Mouse (Mus musculus) spleen, postnatal 36 days (tissue): ENCODE results near the gene Gtpbp8.
A peak's percentile ranks its signal among the peaks of the same experiment; 100 is the strongest.

Source experiments
- DNase-seq, 2 experiments: peaks; one replicate each; pipeline ENCODE4 v3.0.0; 2022; ENCODE audit warnings: low spot score in 2 of 2, mixed read lengths in 1 of 2

Gtpbp8 gene

DNA sequence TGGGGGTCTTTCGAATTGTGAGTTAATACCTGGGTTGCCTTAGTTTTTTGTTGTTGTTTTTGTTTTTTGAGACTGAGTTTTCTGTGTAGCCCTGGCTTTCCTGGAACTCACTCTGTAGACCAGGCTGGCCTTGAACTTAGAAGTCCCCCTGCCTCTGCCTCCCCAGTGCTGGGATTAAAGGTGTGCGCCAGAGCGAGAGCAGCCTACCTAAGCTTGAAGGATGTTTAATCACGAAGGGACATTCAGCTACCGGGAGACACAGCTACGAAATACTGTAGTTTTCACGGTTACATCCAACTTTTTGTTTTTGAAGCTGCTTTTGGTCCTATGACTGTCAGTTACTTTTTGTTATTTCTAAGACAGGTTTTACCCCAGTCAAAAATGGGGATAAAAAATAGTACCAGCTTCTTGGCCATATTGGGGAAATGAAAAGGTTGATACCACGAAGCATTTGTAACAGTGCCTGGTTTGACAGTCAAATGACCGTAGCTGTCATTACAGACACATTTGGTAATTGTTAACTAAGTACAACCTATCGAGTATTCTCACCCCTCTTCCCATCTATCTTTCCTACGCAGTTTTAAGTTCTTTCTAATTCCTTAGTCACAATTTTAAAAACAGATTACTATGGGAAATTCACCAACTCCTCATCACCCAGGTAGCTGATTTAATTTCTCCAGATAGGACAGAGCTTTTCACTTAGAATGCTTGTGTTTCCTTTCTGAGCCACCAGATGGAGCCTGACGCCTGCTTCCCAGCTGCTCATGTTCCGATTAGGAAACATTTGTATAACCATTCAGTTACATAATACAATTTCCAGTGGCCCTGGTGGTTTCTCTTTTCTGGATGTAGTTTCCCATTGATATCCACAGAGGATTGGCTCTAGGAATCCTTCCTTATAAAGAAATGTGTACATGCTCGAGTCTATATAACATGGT lies 20.6 kb downstream of the Gtpbp8 start:
- DNase-seq: peak; percentile 61 to 64

DNA sequence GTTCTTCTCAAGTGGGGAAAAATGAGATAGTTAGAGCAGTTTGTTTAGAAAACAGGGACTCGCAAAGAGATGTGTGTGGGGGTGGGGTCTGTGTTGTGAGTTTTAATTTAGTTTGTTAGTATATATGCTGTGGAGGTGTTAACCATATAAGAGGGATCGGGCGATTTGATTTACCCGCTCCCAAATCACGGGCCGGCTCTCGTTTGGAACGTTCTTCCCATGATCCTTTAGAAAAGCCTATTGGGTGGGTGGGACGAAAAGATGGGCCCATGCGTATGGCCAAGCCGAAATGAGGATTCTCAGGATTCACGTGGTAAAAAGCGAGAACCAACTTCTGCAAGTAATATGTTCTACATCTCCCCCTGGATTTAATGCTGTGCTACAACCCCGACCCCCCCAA lies 21.3 kb downstream of the Gtpbp8 start:
- peak in 1 of 2 experiments; percentile 14 for DNase-seq

DNA sequence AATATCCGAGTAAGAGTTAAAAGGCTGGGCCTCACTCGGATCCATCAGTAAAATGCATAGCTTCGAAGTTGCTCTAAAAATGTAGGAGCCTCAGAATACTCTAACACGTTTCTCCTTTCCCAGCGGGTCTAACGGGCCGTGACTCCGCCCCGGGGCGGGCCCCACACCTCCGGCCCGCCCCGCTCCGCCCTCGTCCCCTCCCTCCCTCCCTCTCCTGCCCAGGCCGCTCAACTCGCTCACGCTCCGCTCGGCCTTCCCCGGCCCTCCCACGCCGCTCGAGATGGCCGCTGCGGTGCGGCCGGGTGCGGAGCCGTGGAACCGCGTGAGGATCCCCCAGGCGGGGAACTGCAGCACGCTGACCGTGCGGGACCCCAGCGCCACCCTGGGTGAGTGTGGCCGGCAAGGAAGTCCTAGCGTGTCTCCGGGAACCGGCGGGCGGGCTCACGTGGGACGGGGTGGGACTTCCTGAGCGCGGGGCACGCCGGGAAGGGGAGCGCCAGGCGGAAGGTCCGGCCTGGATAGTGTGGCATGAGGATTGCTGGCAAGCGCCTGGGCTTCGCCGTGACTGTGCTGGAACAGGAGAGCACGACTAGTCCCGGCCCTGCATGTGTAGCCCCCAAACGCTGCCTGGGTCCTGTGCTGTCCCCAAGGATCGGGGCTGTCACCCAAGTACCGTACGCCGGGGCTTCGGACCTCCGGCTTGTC lies 21.9 kb downstream of the Gtpbp8 start, which contains the start of gene Nepro:
Gene Nepro, plus strand, starts transcription at position 219 of the 705 bp plus-strand sequence.
- peak; percentile 90 for DNase-seq

DNA sequence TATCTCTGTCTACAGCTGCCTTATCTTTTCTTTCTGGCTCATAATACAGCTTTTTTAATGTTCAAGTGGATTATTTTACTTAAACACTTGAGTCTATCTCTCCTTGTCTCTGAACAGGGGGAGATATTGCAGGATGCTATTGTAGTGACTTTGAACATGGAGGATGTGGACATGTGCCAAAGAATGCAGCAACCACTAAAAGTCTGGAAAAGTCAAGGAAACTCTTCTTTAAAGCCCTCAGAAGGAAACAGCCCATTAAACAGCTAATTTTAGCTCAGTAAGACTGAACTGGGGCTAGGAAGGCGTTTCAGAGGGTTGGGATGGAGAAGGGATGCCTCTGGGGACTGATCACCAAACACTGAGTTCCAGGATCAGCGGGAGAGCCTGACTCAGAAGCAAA lies 23.5 kb downstream of the Gtpbp8 start:
- no peak for DNase-seq

DNA sequence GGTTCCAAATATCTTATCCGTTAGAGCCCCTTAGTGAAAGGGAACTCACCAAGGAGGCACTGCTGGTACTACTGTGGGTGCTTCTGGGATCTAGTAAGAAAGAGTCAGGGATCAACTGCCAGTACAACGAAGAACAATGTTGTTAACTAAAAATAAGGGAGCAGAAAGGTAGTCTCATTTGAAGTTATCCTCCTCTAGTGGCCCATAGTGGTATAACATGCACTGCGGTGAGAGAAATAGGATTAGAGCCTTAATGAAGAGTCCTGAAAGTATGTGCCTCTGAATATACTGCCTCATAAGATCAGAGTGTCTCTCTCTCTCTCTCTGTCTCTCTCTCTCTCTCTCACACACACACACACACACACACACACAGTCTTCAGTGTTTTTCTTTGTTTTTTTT lies 25.6 kb downstream of the Gtpbp8 start:
- no peak for DNase-seq

DNA sequence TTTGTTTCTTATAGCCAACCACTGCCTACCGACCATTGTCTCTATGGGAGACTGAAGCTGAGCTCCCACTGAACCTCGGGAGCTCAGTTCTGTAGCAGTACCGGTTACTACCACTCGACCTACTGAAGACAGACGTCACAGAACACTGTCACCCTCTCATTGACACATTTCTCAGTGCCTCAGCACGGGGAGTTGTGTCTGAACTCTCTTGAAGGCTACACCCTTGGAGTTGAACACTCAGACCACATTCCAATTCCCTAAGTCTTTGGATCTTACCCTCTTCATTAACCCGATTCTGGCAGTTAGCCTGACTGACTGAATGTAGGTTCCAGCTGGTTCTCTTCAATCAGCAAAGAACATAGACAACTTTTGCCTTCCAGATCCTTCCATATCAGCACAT lies 26.8 kb downstream of the Gtpbp8 start:
- no peak for DNase-seq

DNA sequence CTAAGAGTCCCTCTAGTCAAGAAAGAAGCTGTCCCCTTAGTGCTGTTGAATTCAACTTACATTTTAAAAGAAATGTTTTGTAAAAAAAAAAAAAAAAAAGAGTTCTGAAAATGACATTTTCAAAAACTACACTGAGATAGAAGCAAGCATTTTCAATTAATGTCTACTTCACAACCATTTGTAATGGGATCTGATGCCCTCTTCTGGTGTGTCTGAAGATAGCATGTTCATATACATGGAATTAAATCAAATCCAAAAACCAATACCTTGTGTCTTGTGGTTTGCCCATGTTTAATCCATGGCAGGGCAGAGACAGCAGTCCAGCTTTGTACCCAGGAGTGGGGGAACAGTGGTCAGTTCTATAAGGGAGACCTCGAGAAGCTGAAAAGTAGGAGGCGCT lies 28.3 kb downstream of the Gtpbp8 start:
- no peak for DNase-seq

DNA sequence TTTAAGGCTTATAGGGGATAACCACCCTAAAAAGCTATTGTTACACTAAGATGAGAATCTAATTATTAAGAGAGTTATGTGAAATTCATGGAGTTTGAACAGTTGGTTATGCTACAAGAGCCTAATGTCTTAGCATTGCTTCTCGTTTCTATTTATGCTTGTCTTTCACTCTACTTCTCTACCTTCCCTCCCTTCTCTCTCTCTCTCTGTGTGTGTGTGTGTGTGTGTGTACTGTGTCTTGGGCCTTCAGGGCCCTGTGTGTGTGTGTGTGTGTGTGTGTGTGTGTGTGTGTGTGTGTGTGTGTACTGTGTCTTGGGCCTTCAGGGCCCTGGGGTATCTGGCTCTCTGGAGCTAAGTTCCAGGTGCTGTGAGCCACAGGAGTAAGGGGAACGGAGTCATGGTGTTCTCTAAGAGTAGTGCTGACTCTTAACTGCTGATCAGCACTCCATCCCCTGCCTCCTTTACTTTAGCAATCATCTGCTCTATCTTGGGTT lies 29.0 kb downstream of the Gtpbp8 start:
- no peak for DNase-seq

DNA sequence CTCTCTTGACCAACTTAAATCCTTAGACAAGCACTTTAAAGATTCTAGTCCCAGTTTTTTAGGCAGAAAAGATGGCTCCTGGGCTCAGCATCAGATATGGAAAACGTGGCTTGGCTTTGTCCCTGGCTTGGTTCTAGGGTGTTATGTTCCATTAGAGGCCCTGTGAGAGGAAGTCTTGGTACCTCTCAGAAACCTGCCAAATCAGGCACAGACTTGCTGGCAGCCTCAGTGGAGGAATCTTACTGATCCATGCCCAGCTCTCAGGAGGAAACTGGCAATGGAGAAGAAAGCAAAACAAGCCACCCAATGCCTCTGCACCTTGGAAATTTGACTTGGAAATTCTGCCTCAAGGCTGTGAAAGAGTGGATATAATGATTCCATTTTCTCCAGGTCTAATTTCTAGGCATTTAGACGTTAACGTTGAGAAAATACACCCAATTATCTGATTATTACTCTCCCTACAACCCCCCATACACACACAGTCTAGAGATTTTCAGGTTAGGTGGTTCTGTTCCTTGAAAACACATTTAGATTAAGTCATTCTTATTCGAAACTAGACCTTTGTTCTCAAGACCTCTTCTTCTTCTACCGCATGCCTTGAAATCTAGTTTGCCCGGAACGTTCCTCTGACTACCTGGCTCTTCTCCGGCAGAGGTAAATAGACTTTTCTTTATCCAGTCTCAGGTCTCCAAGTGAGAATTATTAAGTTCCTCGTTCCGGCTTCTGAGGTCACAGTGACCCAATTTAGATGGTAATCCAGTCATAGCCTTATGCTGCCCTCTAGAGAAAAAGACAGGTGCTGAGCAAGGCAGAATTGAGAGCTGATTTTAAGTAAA lies 29.6 kb downstream of the Gtpbp8 start:
- DNase-seq: peak in 1 of 2 experiments; percentile 29

DNA sequence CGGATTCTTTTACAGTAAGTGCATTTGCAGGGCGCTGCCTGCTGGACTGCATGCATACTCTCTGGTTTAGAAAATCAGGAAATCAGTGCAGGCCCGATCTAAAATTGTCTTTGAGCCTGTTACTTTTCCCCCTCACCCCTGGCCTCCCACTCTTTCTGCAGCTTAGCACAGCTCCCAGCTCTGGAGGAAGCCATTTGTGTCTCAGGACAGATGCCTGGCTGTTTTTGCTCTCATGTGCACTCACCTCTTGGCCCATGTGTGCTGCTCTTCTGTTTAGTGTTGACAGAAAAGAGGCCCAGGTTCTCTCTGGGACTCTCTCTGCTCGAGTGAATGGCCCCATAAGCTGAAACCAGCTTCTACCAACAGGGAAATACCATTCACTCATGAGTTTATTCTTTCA lies 42.7 kb downstream of the Gtpbp8 start:
- no peak for DNase-seq

DNA sequence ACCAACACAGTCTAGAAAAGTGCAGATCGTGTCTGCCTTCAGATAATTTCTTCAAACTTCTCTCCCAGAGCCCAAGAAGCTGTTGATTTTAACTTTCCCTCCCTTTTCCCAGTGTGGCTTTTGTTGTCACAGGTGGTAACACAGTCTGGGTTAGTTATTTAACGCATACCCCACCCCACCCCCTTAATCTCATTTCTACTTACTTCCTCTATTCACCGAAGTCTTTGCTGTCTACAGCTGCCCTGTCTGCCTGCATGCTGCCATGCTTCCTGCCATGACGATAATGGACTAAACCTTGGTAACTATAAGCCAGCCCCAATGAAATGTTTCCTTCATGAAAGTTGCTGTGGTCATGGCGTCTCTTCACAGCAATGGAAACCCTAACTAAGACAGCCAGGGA lies 43.9 kb downstream of the Gtpbp8 start:
- no peak for DNase-seq

DNA sequence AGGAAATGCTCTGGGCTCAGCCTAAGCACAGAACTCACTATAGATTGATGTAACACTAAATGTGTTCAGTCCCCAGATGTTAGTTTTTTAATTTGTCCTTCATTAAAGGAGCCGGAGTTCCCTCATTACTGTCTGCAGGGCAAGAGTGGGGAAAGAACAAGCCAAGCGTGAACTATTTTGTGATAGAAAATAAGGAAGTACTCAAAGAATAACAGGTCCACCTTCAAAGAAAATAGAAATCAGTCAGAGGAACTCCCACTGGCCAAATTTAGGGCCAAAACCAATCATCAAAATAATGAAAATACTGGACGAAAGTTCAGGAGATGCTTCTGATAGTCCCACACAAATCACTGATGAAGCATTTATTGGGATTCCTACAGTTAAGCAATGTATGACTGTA lies 45.0 kb downstream of the Gtpbp8 start:
- DNase-seq: no peak

DNA sequence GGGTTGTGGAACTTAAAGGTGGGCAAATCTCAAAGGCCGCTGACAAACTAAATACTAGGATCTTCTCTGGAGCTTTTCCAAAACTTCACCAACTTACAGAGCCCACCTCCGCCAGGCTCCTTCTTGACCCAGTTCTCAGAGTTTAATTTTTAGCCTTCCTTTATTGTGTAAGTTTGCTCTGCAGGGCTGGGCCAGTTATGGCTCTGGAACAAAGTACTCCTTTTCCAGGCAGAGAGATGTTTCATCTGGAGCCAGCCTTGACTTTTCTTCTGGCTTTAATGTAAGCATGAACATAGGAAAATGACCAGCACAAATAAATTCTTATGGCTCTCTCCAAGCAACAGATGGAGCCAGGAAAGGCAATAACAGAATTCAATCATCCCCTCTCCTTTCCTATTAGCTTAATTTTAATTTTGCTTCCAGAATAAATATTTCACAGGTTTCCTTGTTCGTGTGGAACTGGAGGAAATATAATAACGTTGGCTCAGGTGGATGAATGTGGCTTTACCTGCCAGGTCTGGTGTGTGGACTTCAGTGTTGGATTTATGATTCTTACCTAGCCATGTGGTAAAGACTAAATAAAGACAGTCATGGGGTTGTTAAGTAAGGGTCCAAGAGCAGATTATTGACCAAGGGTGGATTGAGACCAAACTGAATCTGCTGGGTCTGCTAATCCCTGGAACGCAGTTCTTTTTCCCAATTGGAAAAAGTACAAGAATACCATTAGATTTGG lies 48.5 kb downstream of the Gtpbp8 start:
- no peak for DNase-seq

DNA sequence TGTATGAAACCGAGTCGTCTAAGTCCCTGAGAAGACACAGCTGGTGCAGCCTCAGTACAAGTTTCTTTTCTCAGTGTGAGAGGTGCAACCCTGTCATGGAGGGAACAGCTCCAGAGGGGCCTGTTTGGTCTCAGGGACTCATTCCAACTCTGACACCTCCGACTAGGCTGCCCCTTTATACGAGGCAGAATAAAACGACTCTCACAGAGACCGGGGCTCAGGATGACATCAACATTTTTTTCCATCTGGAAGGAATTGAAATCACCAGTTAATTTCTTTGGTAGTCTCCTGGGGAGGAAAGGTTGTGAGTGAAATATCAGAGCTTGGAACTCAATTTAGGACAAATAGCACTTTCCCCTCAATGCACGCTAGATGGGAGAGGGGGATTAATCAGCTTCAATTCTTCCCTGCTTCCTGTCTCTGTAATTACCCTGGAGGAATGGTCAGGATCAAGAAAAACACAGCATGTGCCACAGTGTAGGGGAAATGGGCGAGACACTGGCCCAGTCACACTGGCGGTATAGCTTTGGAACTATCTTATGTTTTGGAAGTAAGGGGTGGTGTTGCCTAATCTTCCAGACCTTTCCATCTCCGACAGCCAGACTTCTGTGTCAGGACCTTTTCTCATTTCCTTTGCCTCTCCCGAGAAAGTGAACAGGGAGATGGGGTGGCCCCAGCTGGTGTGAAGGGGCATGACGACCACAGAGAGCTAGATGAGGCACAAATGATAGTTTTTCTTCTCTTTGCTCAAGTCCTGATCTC lies 50.1 kb downstream of the Gtpbp8 start:
- no peak for DNase-seq

DNA sequence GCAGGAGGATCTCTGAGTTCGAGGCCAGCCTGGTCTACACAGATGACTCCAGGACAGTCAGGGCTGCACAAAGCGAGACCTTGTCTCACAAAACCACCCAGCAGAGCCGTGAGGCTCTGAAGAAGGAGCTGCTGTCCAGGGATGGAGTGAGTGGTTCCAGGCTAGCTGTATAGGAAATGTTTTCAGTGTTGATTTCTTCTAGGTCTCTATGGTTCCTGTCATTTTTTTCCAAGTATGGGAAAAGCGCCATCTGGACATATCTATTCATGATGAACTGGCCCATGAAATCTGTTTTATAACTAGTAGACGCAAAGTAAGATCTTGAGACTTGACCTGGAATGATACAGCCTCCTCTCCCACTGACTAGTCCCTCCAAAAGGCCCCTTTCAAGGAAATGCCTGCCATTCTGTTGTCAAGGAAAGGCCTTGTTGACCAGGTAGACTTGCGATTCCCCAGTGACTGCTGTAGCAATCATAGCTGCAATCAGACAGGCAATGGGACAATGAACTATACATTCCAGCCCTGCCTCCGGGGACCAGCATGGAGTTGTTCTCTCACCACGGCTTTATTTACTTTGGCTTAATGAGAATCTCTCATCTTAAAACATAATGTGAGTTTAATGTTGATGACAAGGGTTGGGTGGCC lies 50.8 kb downstream of the Gtpbp8 start:
- no peak for DNase-seq

DNA sequence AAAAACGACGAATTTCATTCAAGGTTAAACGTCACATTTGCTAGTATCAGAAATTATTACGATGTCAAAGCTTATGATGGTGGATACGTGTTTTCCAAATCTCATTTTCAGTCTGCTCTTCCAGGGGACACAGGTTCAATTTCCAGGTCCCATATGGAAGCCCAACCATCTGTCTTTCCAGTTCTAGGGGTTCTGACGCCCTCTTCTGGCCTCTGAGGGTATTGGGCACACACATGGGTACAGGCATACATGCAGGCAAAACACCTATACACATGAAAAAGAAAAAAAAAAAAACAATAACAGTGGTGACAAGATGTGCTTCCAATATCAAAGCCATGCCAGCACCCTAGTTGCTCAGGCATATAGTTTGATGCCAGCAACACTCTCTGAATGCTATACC lies 52.5 kb downstream of the Gtpbp8 start:
- DNase-seq: no peak

DNA sequence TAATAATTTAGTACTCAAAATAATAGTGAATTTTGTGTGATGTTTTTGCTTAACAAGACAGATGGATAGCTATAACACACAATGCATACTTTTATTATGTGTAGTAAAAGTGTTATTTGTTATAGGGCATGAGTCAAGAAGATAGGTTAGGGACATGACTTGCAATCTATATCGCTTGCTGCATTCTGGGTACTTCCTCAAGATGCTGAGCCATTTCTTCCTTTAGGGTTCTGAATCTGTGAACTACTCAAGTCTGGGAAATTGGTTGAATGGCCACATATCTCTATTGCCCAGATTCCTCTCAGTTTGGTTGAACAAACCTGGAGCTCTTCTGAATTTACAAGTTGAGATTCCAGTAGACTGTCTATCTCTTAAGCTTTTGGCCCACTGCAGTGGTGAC lies 53.6 kb downstream of the Gtpbp8 start:
- DNase-seq: no peak

DNA sequence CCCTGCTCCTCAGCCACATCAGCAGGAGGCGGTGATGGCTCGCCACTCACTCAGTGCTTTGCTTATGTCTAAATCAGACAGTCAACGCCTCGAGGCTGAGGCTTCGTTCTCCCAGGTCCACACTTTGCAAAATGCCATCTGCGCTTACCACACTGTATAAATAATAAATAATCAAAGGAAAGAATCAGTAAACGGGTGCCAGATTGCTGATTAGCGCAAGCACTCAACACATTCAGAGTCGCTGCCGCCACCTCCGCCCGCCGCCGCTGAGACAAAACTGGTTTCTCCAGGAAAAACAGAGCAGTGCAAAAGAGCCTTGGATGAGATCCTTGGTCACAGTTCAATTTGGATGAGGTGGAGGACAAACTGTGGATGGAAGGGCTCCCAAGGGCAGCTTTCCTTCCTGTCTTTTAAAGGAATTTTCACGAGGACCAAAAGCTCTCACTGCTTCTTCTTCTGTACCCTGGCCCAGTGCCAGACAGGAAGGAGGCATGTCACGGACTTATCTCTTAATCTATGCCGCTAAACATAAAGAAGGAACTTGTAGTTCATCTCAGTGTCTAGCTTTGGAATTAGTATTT lies 54.5 kb downstream of the Gtpbp8 start:
- DNase-seq: peak; percentile 6 to 30

DNA sequence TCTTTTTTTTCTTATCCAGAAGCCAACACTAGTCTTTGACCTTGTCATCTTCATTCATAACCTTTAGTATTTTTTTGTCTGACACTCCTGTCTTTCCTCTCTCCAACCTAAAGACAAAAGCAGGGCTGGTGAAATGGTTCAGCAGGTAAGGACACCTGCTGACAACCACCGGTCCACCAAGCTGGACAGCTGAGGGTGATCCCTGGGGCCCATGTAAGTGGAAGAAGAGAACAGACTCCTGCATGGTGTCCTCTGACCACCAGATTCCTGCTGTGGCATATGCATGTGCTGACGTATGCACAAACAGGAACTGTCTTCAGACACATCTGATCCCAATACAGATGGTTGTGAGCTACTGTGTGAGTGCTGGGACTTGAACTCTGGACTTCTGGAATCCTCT lies 55.1 kb downstream of the Gtpbp8 start:
- no peak for DNase-seq

DNA sequence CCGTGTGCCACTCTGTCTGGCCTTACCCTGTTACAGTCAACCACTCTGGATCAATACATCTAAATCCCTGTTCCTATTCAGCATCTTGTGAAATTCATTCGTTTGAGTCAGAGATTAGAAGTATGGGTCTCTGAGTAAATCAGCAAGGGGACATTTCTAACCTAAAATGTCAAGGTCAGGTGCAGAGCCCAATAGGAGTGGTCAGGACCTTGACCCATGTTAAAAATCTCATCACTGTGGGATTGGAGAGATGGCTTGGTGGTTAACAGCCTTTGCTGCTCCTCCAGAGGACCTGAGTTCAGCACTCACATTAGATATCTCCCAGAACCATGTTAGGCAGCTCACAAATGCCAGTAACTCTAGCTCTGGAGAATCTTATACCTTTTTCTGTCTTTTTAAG lies 55.7 kb downstream of the Gtpbp8 start:
- no peak for DNase-seq
